Mouse (Mus musculus): ENCODE results near the gene Mef2c.

Gene Mef2c

DNA sequence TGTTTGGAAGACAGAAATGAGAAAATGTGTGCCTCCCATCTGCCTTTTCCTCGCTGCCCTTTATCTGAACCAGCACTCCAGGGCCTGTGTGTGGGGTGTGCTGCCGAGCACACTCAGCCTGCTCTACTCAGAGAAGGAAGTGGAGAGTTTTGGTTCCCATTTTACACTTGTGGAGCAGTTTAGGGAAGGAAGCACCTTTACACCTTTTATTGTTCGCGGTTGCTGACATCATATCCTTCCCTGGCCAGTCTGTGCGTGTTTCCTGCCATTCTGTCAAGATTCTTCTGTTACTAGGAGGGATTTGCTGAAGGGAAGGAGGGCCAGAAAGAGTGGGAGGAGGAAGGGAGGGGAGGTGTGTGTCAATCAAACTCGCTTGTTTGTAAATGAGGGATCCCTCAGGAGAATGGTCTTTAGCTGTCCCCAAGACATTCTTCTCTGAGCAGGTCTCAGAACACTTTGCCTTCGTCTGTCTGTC lies 68.2 kb downstream of the Mef2c start:
- peak; percentile 34 for DNase-seq (ENCODE audit: low spot score)

DNA sequence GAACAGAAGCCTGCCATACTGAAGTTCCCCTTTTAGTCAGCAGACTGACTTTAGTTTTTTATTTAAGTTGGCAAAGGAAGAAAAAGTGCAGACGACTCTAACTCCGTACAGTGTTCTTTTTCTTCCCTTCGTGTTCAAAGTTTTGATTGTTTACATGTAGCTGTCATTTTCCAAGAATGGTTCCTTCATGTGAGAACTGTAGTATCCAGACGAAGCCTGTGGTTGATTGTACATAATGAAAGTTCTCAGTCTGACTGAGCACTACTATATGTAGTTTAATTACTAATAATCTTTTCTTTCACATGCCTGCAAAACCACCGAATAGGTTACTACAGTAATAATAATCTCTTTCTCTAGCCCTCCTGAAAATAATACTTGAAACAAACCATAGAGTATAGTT lies 68.6 kb downstream of the Mef2c start:
- no peak for DNase-seq (ENCODE audit: low spot score)

DNA sequence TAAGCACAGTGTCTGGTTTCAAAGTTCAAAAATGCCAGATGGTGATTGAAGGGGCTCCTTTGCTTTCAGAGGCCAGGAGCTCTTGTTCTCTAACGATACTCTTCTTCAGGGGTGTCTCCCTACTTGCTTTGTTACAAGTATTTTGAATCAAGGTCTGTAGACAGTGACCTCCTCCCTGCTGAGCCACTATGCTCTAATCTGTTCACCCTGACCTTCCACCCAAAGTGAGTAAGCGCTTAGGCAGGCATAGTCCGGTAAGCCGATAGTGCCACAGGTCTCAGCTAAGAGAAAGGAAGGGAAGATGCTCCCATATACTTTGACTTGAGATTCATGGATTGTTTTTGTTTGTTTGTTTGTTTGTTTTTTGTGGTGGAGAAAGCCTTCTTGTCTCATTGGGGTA lies 69.5 kb downstream of the Mef2c start:
- no peak for DNase-seq (ENCODE audit: low spot score)

DNA sequence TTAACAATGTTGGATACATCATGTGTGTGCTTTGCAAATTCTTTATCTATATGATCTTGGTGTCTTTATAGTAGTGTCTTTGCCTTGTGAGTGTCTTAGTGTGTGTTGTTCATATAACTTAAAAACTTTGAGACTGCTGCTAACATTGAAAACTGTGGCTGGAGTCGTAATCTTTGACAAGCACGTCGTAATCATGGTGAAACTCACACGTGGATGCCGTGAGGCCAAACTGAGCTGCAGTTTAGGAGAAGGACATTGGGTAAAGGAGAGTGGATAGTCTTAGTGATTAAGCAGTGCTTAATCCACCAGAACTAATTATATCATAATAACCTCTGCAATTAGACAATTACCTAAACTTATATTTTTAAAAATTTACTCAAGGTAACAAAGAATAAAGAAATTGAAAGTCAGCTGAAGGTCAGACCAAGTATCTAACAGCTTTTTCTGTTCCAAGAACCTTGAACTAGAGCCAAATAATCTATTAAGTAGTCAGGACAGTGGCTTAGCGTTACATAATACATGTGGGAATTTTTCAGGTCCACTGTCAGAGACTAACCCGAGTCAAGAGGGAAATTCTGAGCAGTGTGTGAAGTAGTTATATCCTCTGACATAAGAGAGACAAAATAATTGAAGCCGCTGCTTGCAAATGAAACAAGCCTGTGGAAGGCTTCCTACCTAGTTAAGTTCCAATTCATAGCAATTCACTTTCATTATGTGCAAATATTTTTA lies 70.2 kb downstream of the Mef2c start:
- no peak for DNase-seq (ENCODE audit: low spot score)

DNA sequence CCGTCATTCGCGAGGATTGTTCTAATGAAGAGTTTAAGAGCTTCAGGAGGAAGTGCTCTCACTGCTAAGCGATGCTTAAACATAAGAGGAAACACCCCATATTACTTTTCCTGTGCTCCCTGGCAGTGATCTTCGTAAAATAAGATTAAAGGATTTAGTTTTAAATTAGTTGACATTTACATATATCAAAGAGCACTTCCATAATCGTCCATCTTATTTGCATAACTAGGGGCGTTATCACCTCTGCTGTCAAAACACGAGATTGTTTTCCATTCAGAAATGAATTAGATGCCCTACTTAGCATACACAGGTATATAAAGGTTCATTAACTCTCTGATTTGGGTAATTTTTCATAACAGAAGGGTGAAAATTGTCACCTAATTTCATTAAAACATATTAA lies 71.0 kb downstream of the Mef2c start:
- no peak for DNase-seq (ENCODE audit: low spot score)

- DNase-seq (ENCODE audit: low spot score) = no peak
Observed at GRCm38 (mm10) chr13:83579410-83579809, 75.6 kb downstream of the Mef2c start.

DNA sequence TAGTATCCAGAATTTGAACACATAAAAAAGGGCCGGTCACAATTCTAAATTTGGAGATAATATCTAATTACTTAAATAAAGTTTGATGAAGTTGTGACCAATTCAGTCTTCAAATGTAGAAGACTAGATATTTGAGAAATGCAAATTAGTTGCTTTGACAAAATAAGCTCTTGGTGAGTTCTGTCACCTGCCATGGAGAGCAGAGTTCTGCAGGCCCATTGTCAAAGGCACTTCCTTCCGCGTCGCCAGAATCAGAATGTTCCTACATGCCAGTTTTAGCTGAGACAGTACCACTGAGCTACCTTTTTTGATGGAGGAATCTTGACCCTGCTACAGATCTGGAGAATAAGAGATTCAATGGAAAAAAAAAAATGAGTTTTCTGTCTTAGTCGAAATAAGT lies 77.0 kb downstream of the Mef2c start:
- DNase-seq (ENCODE audit: low spot score) = no peak

- DNase-seq (ENCODE audit: low spot score) = no peak
Observed at GRCm38 (mm10) chr13:83582564-83582963, 78.7 kb downstream of the Mef2c start.

DNA sequence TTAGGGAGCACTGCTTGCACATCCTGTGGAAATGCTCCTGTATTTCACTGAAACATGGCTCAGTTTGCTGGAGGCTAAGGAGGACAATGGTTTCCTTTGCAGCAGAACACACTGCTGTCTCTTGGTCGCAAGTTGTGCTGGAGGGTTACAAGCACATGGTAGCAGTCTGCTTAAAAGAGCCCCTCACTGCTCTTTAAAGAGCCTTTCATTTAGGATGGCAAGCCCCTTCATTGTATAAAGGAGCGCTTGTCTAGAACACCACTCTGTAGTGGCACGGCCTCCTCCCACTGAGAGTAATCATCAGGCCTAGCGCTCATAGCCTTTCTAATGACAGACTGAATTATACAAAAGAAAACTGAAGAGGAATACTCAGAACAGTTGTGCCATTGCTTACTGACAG lies 80.0 kb downstream of the Mef2c start:
- DNase-seq (ENCODE audit: low spot score) = no peak

DNA sequence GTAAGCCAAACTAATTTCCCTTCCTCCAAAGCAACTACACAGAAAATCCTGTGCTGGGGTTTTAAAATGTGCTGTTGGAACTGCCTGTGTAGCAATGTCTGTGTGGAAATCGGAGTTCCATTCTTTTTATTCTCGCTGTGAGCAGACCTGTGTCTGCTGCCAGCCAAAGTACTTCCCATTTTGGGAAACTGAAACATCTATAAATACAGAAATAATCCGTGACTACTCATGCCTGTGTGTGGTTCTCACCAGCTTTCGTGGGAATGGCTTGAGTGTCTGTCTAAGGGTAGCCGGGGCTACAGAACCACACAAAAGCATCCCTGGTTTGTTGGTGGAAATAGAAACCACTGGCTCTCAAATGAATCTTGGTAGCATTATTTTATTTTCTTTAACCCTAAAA lies 81.5 kb downstream of the Mef2c start:
- no peak for DNase-seq (ENCODE audit: low spot score)

- DNase-seq (ENCODE audit: low spot score) = no peak
Observed at GRCm38 (mm10) chr13:83588186-83588585, 84.4 kb downstream of the Mef2c start.

- DNase-seq (ENCODE audit: low spot score) = no peak
Observed at GRCm38 (mm10) chr13:83590886-83591285, 87.1 kb downstream of the Mef2c start.

- no peak for DNase-seq (ENCODE audit: low spot score)
Observed at GRCm38 (mm10) chr13:83595429-83595828, 91.6 kb downstream of the Mef2c start.

DNA sequence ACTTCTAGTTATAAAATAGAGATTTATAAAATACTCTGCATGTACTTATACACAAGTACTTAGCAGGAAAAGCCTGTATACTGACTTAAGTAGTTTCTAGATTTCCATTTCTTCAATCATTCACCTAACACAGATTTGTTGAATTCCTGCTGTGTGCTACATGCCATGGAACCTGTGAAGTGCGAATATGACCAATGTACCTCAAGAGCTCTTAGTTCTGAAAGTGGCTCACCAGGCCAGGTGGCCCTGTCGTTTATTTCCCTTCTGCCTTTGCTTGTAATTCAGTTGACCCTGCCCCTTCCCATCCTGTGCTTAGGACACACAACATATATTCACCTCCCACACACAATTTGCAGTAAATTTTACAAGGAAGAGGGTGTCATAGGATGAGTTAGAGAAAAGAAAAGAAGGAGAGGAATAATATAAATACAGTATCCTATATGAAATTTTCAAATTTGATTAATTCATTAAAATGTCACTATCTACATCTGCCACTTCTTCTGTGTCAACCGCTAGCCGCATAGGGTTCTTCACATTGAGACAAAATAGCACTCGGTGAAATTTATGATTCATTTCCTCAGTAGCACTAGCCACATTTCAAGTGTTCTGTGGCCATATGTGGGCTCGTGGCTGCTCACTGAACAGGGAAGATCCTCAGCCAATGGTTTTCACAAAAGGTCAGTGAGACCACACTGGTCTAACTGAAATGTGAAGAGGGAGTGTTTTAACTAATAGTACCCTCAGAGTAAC lies 93.3 kb downstream of the Mef2c start:
- DNase-seq (ENCODE audit: low spot score) = no peak

DNA sequence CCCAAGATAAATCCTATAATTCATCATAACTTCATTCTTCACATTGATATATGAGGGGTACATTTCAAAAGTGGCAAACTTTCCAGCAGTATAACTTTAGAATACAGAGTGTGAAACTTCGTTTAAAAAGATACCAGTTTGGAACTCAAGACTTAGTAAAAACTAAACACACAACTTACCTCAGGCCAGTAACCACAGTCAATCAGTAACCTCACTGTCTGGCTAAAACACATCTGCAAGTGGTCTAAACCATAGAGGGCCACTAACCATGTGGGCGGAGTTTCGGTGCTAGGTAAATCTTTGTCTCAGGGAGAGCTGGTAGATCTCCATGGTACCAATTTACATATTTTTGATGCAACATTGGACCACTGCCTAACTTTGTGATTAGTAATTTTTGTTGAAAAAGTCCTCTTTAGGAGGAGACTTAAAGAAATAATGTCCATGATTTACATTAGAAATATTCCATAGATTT lies 93.9 kb downstream of the Mef2c start:
- DNase-seq (ENCODE audit: low spot score) = no peak

DNA sequence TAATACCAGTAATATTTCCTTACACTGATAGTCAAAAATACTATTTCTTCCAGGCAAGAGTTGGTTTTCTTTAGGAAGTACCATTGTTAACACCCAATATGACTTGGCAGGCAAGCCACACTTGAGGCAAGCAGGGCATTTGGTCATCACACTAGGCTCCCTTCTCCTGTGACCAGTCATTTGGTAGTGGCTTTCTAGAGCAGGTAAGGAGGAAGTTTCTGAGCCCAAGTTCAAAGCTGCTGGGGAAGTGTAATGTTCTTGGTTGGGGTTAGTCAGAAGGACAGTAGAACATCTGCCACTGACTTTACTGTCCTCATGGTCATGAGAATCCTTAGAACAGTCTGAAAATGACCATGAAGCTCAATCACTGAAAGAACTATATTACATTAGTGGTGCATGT lies 96.5 kb downstream of the Mef2c start:
- DNase-seq (ENCODE audit: low spot score) = no peak

- DNase-seq (ENCODE audit: low spot score) = no peak
Observed at GRCm38 (mm10) chr13:83601741-83602140, 97.9 kb downstream of the Mef2c start.

DNA sequence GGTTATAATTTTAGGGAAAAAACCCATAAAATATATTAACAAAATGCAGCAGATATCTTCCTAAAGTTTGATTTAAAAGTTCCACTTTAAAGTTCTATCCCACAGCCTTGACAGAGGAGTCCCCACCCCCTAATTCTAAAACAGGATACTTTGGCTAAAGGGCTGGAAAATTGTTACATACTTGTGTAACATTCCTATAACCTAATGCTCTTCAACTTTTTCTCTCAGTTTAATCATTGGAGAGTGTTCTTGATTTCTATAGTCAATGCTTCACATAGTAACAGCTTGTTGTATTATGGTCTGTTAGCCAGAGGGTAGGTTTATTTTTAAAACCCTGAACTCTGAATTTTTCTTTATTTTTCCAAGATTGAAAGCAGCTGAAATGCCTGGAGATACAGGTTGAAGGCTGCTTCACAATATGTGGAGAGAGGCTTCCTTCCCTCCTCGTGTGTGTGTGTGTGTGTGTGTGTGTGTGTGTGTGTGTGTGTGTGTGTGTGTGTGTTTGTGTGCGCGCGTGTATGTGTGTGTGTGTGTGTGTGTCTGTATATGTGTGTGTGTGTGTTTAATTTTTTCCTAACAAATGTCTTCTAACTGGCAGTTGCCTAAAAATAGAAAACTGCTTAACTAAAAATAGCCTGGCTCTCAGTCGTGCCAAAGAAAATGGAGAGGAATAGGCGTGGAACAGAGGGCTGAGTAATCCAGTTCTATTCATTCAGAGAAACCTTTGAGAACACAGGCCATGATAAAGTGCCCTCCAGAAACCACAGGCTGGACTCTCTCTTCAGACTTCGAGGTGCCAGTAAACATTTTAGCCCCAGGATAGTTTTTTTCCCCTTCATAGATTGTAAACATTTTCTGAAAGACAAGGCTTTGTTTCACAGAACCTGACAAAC lies 99.8 kb downstream of the Mef2c start:
- no peak for DNase-seq (ENCODE audit: low spot score)

GRCm38 (mm10) chr13:83604320-83604719 lies 100.5 kb downstream of the Mef2c start:
- no peak for DNase-seq (ENCODE audit: low spot score)

GRCm38 (mm10) chr13:83604785-83605184 lies 101.0 kb downstream of the Mef2c start:
- no peak for DNase-seq (ENCODE audit: low spot score)

DNA sequence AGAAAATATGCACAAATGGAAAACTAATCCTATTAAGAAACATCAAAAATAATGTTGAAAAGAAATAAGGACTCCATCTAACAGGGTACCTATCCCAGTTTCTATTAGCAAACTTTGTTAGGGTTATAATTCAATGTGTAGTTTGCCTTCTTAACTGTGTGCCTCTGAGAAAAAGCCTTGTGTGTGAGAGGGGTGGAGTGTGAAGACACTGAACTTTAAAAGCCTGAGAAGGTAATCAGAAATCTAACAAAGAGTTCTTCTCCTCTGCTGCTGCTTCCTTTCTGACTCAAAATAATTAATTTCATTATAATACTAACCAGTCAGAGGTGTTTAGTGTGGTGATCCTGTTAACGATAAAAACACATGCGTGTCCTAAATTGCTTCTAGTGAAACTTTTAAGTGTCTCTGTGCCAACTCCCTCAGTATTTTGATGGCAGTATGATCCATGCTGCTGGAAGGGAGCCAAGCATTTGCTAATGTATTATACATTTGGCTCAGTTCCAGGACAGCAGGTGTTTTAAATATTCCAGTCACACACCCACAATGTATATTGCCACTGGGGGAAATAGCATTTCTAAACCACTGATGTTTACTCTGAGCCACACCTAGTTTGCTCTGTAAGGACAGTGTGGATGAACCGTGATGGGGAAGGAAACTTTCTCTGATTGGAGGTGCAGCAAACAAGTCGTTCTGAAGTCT lies 104.2 kb downstream of the Mef2c start:
- DNase-seq (ENCODE audit: low spot score) = no peak
